Mouse (Mus musculus) layer of hippocampus, adult 11-12 months (tissue): ENCODE results near the gene Dclre1c.
A peak's percentile ranks its signal among the peaks of the same experiment; 100 is the strongest.
"Not testable (repeated sequence)": the region's sequence is repeated elsewhere in the genome, so short reads cannot be mapped to it uniquely, and the experiment has no call there.

Experiments used
- DNase-seq: peaks from one replicate; pipeline ENCODE4 v3.0.0; 2022; ENCODE audit warnings: low spot score

Gene Dclre1c

DNA sequence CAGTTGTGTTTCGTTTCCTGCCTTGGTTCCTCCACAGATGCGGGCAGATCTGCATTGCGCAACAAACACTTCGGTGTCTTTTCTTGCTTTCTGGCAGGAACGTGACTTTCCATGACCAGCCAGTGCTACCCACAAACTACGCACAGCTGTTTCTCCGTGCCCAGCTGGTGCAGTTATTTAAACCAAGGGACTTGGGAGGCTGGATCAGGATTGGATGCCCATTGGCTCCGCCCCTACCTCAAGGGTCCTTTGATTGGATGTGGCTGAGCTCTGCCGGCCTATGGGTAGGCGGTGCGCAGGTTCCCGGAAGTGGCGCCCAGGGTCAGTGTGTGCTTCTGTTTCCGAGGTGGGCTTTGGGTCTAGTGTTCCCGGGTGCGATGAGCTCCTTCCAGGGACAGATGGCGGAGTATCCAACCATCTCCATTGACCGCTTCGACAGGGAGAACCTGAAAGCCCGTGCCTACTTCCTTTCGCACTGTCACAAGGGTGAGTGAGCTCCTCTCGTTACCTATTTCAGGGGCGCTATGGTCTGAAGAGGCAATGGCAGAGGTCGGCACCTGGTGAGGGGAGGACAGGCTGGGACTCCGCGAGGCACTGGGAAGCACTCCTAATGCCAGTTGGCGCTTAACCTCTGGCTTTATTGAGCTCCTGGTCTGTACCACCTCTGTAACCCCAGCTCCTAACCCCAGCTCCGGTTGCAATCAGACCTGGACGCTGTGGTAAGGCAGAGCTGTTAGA lies at the start of gene Dclre1c:
TSS of gene Dclre1c (plus strand) at position 291 of the 738 bp plus-strand sequence.
- peak; percentile 92 for DNase-seq

DNA sequence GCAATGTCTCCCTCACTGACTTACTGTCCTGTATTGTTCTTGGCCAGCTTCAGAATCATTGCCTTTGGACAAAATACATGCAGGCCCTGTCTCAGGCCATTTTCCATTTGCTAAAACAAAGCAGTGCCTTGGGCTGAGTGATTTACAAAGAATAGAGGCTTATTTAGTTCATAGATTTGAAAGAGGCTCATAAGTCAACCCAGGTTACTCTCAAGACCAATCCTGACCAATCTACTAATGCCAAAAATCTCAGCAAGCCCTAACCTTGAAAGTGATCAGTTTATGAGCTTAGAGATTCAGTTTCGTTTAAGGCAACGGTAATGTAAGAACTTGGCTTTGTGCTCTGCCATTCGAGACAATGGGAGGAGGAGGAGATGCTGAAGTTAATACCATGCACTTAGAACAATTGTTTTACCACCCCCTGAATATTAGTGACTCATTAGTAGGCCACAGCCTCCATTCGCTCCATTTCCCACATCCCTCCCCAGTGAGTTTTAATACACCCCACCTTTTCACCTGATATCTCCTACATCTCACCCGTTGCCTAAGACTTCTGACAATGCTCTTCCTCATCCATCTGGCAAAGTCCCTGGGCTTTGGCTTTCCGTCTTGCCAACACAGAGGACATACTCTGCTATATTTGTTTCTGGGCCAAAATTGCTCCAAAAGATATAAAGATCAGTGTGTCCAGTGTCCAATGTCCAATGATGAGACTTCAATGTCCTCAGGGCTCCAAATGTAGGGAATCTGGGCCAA lies 36.6 kb upstream of the Dclre1c start:
- no peak for DNase-seq

DNA sequence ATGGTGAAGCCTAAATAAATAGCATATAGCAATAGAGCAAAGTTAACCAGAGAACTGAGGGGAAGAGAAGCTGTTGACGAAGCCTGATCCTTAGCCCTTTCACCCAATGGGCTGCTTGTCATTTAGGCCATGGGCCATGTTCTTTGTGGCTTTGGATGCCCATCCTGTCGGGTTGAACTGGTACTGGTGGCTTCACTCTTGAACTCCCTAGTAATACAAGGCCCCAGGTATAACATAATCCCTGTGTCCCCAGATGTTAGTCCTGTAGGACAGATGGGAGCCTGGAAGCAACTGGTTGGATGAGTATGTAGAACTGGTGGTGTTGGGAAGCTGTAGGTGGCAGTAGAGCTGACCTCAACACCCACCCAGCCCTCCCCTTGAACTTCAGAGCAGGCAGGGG lies 32.0 kb upstream of the Dclre1c start:
- DNase-seq, result no peak

DNA sequence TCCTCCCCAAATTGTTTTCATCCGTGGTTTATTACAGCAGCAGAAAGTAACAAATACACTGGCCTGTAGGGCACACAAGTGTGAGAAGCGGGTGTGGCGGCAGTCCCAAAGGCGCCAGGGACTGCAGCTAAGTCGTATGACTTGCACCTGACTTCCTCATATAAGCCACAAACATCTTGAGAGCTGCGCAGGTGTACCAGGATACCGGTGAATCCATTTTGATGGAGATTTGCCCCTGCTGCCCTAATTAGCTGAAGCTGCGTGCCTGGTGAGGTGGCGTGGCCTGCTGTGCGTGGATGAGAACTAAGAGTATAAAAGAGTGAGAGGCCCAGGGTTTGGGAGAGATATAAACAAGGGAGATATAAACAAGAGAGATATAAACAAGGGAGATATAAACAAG lies 26.8 kb upstream of the Dclre1c start, which contains the start of gene Olah:
TSS of gene Olah (minus strand) at position 101 of the 400 bp plus-strand sequence.
- not testable (repeated sequence) for DNase-seq

DNA sequence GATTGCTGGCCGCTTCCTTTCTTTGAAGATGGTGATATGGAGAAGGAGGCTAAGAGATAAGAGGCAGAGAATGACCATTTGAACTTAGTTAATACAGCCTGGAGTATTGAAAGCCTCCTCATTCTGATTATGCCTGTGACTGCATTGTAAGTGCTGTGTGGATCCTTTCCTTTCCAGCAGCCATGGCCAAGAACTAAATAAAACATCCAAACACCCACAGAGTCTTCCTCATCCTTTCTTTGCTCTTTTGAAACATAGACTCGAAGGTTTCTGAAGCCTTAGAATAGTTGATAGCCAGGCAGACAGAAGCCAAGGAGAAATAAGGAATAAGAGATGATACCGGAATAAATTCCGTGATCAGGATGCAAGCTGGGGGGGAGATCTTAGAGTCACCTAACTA lies 17.9 kb upstream of the Dclre1c start:
- DNase-seq, result no peak

DNA sequence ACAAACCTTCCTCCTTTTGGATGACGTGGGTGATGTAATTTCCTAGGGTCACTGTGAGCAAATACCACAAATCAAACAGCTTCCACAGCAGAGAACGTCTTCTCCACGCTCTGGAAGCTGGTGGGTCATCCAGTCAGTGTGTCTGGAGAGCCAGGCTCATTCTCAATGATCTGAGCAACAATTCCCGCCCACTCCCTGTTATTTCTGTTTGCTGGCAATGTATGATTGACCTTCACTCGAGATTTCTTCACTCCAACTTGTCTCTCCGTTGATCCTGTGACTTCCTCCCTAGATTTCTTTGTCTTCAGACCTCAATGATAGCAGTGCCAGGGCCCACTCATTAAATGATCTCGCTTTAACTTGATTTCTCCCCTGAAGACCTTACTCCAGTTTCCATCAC lies 16.2 kb upstream of the Dclre1c start:
- no peak for DNase-seq

DNA sequence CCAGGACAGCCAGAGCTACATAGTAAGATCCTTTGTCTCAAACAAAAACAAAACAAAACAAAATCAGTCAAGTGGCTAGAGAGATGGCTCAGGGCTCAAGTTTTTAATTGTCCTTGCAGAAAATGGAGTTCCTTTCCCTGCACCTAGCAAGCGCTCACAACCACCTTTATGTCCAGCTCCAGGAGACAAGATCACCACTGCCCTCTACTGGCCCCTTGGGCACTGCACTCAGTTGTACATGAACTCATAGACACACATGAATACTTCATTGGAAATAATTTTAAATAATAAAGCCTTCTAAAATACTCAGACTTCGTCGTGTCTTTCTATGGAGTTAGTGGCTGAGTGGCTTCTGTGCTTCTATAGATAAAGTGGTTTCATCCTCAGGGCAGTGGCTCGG lies 9.7 kb upstream of the Dclre1c start:
- DNase-seq, result peak; percentile 72

DNA sequence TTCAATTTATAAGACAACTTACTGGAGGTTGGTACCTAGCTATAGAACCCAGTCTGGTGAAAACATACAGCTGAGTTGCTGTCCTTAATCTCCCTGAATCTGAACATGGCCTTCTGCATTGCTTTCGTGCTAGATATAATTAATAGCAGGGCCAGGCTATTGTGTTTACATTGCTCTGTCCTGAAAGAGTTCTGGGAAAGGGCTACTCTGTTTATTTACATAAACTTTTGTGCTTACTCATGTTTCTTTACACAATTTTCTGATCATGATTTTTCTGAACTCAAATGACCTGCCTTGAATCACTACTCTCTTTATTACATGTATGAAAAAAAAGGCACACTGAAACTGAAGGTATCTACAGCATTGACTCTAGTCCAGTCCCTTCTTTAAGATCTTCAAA lies 8.3 kb upstream of the Dclre1c start:
- no peak for DNase-seq

DNA sequence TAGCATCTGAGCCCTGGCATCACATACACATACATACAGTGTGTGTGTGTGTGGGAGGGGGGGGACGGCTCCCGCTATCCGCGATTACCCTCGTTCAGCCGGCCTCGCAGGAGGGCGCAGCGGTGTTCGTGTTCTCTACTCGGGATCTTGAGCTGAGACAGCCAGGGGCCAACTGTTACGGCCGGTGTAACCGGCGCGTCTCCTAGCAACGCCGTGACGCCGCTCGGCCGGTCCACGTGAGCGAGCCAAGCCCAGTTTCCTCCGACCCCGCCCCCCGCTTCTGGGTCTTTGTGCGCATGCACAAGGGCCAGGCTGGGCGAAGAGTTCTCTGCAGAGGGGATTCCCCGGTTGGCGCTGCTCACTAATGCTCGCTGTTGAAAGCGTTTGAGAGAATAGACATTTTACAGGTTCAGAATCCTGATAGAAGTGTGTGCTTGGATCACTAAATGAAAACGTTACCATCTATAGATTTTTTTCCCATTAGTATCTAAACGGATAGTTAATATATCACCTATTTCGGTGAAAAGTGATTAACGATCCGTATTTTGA lies 5.0 kb upstream of the Dclre1c start:
- peak; percentile 94 for DNase-seq

DNA sequence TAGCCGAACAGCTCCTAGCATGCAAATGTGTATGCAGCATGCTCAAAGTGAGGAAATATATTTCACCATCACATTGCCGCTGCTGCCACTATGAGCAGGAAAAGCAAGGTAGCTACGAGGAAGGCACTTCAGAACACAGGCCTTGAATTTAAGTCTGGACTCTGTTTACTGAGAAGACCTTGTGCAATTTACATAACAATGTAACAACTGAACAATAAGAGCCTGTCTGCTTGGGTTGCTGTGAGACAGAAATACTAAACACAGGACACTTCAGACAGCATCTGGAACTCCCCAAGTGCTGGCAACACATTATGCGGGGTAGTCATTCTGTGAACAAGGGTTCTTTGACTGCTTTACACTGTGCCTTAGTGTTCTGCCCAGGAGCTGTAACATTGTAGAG lies 3.8 kb upstream of the Dclre1c start:
- peak; percentile 35 for DNase-seq

DNA sequence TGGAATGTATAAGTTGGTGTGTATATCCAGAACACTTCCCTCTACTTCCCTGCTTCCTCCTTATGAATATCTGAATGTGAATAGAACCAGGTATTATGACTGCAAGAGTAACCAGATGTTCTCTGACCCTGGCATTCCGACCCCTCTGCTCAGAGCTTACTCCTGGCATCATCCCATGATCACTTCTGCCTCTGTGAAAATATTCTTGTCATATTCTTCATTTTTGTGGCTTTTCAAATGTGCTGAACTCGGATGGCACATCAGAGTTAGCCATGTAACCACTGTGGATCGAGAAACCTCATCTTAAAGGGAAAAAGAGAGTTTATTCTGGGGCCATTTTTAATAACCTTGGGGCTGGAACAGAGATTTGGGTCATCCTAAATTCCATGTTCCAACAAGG lies 1.4 kb upstream of the Dclre1c start, which contains the start of gene Meig1:
TSS of gene Meig1 (minus strand) at position 101 of the 400 bp plus-strand sequence.
- no peak for DNase-seq

DNA sequence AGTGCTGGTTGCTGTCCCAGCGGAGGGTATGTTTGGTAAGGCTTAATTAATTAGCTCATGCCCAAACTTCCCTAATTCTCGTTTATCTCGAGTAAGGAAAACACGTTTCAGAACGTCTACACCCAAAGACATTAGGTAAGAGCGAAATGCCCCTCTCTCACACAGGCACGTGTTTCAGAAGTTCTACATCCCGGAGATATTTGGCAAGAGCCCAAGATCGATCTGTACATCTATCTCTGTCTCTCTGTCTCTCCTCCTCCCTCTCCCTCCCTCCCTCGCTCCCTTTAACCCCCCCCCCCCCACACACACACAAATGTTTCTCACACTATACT lies 614 bp downstream of the Dclre1c start:
- no peak for DNase-seq

DNA sequence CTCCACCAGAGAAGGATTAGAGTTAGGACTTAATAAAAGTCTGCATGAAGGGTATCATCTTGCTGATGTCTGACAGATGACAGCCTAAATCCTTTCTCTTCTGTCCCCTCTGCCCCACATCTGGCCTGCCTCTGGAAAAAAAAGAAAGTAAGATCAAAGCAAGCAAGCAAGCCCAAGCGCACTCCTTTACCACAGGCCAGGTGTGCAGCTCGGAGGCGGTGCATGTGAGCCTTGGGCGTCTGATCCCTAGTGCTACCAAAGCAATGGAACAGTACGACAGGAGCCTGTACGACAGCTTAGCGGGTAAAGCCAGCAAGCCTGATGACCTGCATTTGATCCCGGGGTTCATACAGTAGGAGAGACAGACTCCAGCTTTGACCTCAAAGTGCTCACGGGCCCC lies 7.0 kb downstream of the Dclre1c start:
- DNase-seq, result no peak

DNA sequence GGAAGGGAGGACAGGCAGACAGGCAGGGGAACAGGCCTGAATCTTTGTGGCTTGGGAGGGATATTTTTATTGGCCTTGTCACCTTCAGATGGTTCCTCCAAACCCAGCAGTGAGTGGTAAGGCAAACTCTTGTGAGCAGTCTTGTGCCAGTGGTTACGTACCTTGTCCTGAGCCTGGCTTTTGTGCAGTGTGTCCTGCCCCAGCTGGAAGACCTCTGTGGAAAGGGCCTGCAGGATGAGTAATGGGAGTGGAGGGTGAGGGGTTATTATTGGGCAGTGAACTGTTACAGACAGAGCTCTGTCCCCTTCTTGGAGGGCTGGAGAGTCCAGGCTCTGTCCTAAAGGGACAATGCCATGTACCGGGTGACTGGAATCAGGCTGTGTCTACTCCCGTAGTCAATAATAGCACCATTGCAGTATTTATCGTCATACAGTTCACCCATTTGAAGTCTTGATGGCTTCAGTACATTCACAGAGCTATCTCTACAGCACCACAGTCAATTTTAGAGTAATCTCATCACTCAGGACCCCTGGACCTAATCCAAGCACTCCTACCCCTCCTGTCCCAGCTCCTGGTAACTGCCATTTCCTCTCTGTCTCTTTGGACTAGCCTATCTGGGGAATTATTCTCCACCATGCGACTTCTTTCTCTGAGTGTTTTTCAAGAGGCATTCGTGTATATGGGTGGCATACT lies 11.6 kb downstream of the Dclre1c start:
- DNase-seq, result no peak

DNA sequence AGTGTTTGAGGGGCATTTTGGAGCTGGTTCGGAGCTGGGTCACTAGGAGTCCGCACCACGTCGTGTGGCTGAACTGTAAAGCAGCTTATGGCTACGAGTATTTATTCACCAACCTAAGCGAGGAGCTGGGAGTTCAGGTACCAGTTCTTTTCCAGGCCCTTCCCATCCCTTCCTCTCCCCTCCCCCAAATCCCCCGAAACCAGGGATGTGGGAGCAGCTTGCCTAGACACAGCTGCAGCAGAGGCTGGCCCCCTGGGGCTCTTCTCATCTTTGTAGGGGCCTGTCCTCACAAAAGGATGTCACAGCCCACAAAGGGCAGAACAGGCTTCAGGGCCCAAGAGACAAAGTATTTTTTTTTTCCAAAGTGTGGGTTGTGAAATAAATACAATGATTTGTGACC lies 14.0 kb downstream of the Dclre1c start:
- DNase-seq, result no peak

DNA sequence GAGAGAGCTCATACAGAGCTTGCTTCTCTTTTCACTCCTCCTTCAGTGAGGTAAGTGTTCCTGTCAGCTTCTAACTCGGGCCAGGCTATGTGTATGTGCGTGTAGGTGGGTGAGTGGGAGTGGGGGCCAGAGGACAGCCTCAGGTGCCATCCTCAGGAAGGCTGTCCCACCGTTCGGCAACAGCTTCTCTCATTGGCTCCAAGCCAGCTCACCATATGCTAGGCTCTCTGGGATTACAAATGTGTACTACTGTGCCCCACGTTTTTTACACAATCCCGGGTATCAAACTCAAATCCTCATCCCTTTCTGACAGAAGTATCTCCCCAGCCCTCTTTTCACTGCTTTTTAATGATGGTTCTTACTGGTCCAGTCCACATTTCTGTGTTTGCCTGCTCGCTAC lies 20.3 kb downstream of the Dclre1c start:
- DNase-seq, result peak; percentile 57

DNA sequence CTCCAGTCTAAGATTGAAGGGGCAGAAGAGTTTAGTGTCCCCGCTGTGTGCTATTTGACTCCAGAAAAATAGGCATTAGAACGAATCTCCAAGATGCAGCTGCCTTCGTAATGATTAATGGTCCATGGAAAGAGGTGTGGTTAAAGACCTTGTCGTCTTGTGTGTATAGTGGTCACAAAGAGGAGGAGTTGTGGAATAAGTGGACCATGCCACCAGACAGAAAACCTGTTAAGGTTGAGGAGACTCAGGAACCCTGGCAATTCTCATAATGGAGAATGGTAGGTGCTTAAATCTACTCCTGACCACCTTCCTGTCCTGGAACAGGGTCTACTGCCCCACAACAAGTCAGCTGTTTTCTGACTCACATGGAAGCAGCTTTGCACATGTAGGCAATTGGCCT lies 22.1 kb downstream of the Dclre1c start:
- DNase-seq, result no peak

DNA sequence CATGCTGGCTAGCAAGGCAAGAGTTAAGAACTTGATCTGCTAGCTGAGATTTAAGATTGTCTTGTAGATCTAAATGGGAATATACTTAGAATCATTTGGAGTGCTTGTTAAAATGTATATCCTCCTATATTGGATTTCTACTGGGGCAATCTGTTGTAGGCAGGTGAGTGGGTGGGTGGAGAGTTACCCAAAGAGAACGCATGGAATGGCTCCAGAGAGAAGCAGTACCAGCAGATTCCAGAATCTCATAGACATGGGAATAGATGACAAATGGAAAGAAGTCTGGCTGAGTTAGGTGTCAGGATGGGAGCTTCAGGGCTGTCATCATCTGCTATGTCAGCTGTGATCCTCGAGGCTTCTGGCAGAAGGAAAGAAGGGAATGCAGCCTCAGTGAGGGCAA lies 25.5 kb downstream of the Dclre1c start:
- peak; percentile 37 for DNase-seq

DNA sequence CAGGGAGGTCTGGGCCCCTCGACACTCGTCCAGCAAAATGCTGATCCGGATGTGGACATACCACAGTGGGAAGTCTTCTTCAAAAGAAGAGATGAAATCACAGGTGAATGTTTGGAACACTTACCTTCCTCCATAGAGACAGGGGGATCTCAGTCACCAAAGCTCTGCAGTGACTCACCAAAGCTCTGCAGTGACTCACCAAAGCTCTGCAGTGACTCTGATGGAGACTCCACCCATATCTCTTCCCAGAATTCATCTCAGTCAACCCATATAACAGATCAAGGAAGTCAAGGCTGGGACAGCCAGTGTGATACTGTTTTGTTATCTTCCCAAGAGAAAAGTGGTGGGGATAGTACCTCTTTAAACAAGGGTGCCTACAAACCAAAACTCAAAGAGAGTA lies 29.2 kb downstream of the Dclre1c start:
- no peak for DNase-seq

DNA sequence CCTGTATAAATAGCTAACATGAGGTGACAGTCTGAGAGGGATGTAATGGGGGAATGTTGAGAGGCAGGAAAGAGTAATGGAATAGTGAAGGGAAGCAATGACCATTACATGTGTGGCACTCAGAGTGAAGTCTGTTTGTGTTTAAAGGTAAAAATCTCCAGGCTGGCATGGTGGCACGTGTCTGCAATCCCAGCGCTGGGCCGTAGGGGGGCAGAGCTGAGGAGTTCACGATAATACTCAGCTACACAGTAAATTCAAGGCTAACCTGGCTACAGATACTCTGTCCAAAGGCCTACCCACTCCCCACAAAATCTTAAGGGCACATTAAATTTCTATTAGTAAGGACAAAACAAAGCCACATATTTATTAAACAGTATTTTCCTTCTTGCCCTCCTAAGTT lies 32.7 kb downstream of the Dclre1c start:
- no peak for DNase-seq

DNA sequence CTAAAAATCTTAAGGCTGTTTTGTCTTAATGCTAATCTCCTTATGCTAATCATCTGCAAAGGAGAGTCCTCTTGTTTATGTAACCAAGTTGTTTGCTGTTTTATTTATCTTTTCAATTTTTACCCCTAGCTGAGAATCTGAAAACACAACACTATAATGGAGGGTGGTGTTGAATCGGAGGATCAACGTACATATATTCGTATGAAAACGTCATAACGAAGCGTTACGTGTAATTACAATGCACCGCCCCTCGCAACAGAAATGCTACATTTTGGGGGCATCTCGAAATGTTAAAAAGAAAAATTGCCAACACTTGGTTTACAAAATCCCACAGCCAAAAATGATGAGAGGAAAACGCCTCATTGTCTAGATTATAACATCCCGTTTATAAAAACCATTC lies 50.0 kb downstream of the Dclre1c start:
- no peak for DNase-seq

DNA sequence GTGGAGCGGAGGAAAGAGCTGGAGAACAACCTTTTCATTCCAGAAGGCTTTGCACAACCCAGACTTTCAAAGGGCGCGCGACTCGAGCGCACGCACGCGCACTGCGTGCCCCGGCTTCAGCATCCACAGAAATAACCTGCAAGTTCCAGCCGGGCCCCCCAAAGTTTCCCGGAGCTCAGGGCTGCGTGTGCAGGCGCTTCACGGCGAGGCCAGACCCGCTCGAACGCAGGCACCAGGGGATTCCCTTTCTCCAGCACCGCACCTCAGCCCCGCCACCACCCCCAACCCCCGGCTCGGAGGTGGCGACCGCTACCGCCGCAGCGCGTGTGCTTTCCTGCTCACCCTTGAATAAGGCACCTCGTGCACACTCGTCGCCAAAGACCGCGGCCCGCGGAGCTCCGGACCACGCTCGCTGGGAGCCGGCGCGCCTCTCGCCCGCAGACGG lies 50.5 kb downstream of the Dclre1c start:
- peak; percentile 69 for DNase-seq

DNA sequence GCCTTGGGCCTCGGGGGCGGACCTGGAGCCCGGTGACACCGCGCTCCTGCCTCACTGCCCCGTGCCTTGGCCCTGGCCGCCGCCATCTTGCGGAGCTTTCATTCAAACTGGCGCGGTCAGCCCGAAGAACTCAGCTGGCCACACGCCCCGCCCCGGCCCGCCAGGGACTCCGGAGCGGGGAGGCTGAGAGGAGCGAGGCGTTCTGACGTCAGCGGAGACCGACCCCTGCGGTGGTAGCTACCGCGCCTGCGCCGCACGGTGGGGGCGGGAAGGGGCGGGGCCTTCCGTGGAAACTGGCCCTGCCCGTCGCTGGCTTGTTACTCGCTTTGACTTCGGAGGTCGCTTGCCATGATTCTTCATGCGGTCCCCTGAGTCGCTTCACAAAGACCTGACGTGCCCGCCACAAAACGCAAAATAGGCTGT lies 50.9 kb downstream of the Dclre1c start, which contains the start of gene Suv39h2:
TSS of gene Suv39h2 (minus strand) at position 171 of the 423 bp plus-strand sequence.
- peak; percentile 94 for DNase-seq
